Mouse (Mus musculus) large intestine, adult 2 months (tissue): ENCODE results near the gene Notch1. TPM values are rescaled to one million over a fixed set of nuclear protein-coding genes. Genes with fewer than 3 reads are reported as not detected.

Experiments
- DNase-seq: peaks from one replicate; pipeline ENCODE4 v3.0.0-alpha.2; 2012; ENCODE audit warnings: low read depth, low spot score
- WGBS: fragments of 180-500 bp; shearing (Covaris S2); methylation state at CpG from one replicate; pipeline ENCODE4 v1.1.7; 2018; 5-methylcytosine and 5-hydroxymethylcytosine counted together
- polyA plus RNA-seq: library from polyadenylated mRNA; depleted of rRNA; stranded (reverse); fragments of >200 nt; gene quantifications from 2 replicates; pipeline ENCODE4 v1.2.3, GENCODE M21; 2012

The Notch1 gene
- polyA plus RNA-seq, 1 experiment = 7.3 TPM

DNA sequence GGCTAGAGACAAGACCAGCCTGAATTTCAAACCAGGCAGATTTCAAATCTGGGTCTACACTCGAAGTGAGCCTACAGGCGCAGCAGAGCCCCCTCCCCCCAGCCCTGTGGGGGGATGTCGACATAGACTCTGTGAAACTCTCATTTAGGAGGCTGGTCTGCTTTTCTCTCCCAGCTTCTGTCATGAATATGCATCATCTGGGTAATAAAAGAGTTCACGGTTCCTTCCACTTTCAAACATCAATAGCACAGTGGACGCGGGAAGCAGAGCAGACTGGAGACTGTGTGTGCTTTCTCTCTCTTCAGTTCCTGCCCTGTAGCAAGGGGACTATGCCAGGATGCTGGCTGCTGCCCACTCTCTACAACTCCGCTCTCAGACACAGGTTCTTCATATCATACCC is 30.8 kb downstream of the Notch1 start:
- WGBS = 33% methylated on average over 7 of the region's 7 CpGs
- no peak for DNase-seq

DNA sequence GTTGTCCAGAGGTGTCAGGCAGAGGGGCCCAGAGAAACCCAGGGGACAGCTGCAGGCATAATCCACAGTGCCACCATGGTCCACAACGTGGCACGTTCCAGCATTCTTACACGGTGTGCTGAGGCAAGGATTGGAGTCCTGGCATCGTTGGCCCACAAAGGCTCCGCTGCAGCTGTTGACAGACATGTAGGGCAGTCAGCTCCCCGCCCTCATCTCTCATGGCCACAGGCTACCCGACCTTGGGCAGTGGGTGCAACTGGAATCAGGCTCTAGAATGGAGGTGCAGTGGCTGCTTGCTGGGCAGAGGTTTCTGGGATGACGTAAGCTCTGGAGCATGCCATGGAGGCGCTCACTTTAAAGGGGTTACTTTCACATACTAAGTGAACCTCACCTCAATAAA is 31.2 kb downstream of the Notch1 start:
- no peak for DNase-seq
- WGBS = 48% methylated on average over 9 of the region's 9 CpGs

DNA sequence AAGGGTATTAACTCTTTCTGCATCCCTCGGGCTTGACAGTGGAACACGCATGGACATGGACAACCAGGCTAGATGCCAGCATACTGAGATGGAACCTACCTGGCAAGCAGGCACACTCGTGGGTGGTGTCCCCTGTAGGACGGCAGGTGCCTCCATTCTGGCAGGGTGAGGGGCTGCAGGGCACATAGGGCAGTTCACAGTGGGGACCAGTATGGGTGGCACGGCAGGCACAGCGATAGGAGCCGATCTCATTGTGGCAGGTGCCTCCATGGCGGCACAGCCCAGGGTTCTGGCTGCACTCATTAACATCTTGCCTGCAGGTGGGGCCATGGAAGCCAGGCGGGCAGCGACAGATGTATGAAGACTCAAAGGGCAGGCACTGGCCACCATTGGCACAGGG is 32.3 kb downstream of the Notch1 start:
- 35% methylated on average over 10 of the region's 10 CpGs for WGBS
- no peak for DNase-seq

DNA sequence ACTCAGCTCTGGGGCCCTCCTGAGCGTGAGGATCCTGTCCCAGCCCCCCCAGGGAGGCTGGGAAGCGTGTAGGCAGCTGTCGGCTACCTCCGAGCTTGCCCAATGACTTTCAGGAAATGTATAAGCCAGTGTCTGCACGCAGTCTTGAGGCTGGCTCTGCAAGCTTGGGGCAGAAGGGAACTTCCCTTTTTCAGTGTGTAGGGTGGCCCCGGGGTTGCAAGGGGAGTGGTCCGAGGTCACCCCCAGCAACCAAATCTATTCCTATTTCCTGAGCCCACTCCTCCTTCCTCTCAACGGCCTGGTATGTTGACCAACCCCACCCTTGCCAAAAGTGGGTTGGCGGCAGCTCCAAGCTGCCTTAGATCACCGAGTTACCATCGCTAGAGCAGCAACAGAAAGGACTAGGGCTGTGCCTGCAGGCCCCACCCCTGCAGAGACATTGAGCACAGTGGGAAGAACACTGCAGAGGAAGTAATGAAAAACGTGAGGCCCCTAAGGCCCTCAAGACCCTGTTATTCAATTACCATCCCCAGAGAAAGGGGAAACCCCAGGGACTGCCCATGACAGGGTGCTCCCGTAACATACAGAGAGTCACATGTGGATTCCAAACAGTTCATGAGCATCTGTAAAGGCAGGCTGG is 33.1 kb downstream of the Notch1 start:
- no peak for DNase-seq
- 18% methylated on average over 13 of the region's 13 CpGs for WGBS

DNA sequence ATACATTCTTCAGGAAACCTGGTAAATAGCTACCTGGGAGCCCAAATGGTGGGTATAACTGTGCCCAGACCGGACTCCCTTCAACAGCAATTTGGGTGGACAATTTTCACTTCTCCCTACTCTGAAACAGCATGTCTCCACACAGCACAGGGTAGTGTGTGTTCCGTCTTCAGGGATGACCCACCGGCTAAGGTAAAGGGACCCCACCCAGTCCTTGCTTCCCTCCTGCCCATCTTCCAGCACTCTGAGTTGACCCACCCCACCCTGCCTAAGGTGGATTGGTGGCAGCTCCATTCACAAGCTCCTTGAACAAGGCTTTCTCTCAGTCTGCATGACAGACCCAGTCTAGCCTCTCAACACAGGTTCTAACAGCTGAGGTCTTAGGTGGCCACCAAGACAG is 33.6 kb downstream of the Notch1 start:
- WGBS = 21% methylated on average over 3 of the region's 3 CpGs

DNA sequence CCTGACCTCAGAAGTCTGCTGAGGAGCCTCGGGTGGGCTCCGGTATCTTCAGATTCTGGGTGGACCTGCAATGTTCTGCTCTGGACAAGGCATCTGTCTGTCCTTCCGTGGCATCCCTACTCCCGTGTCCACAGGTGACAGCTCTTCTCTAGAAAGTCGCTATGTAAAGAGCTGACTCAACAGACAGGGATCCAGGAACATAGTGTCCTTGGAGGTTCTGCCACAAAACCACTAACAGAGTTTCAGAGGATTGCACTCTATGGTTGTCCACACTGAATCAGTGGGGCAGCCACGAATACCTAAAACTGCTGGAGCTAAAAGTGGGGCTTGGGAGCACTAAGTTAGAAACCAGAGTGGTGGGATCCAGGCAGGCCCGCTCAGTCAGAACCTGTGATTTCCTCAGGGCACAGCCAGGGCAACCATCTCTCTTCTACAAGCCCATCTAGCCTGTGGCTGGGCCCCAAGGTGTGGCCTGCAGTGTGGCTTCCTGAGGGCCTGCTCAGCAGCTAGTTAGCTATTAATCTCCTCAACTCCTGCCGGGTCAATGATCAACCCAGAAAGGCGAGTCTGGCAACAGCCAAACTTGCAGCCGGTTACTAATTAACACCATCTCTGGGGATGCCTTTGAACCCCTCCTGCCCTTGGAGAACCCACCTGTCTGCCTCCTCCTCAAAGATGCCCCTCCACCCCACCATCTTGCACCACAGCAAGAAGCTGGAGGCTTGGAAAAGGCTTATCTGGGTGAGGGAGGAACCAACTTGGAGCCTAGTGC is 34.6 kb downstream of the Notch1 start:
- 35% methylated on average over 10 of the region's 10 CpGs for WGBS
- DNase-seq = peak; percentile 83

More for the DNA sequence above, 33.6 kb downstream of the Notch1 start:
- DNase-seq = no peak

DNA sequence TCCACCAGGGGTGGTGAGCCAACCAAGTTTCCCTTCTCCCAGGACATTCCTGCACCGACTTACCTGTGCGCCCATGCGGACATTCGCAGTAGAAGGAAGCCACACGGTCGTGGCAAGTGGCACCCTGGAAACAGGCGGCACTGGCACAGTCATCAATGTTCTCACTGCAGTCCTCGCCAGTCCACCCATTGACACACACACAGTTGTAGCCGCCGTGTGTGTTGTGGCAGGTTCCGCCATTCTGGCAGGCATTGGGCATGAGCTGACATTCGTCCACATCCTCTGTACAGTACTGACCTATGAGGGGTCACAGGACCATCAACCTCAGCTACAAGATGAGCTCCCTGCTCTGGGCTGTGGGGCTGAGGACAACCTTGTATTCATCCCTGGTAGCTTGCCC is 35.6 kb downstream of the Notch1 start:
- WGBS = 87% methylated on average over 12 of the region's 12 CpGs
- no peak for DNase-seq

DNA sequence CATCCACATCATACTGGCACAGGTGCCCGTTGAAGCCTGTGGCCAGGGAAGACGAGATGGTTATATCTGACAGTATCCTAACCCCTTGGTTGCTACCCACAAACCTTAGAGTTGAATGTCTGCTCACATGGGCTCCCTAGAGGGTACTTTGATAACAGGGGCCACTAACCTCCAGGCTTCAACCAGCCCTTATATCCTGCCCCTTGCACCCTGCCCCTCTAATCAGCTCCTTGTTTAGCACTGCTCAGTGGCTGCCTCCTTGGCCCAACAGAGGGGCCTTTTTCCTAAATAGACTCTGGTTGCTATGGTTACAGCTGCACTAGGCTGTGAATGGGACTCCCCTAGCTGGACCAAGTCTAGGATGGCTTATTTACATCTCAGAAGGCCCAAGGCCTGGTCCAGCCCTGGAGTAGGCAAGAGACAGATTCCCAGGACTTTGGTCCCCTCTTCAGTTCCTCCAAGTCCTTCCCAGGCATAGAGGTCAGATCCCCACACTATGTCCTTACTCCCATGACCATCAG is 37.7 kb downstream of the Notch1 start:
- 85% methylated on average over 2 of the region's 2 CpGs for WGBS
- DNase-seq = no peak

DNA sequence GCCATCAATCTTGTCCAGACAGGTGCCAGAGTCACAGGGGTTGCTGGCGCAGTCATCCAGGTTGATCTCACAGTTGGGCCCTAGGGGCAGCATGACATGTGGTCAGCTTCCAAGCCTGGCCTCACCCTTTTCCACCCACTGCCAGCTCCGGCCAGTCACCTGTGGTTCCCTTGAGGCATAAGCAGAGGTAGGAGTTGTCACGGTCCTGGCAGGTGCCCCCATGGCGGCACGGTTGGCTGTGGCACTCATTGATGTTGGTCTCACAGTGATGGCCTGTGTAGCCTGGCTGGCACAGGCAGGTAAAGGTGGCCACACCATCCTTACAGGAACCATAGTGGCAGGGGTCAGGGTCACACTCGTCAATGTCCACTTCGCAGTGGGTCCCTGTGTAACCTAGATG is 38.6 kb downstream of the Notch1 start:
- WGBS = 97% methylated on average over 7 of the region's 7 CpGs
- DNase-seq = no peak

DNA sequence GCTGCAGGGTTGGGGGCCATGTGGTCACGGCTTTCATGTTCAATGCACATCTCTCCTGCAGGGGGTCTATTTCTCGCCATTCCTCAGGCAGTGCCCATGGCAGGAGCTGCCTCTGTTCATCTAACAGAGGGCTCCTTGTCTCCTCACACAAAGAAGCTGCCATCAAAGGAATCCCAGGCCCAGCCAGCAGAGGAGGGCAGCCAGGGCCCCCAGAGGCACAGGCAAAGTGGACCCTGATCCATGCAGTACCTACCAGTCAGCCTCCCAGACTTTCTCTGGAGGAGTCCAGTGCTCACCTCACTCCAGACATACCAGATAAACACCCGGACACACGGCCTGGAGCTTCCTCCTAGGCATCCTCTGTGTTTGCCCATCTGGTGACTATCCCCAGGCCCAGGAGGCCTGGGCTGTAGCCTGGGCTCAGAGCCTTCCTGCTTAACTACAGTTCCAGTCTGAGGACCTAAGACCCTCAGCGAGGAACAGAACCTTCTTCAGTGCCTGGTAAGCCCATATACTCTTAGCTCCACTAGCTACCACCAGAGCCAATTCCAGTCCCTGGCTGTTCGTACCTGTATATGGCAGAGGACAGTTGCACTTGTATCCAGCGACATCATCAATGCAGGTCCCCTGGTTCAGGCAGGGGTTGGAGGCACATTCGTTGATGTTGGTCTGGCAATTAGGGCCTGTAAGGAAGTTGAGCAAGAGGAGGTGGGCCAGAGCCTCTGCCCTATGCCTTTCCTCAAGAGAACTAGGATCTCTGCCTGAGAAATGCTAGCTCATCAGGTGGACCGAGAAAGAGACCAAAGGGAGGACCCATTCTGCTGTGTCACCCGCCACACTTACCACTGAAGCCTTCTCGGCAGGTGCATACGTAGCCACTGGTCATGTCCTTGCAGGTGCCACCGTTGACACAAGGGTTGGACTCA is 40.7 kb downstream of the Notch1 start:
- no peak for DNase-seq
- WGBS = 75% methylated on average over 13 of the region's 13 CpGs

DNA sequence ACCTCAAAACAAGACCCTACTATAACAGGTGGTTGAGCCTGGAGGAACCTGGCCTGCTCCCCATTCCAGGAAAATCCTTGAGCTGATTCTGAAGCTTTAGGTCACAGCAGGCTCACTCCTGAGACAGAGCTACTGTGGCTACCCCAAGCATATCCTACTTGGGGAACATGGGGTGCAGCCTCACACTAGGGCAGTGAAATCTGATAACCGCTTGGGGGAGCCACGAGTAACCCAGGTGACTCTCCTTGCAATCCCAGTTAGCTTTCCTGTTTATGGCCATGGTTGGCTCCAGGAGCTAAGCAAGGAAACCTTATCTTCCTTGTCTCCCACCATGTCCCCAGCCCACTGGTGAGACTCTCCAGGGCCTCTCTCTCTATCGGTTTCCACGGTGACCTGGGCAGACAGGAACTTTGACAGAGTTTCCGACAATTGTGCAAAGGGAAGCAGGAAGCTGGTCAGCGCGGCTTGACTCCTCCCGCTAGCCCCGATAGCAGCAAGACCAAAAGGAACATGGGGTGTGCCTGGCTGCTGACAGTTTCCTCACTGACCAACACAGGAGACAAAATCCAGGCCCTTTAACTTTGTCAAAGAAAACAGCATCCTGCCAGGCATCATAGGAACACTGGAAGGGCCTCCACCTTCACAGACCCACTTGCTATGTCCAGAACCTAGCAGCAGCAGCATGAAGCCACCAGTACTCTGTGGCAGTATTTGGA is 41.5 kb downstream of the Notch1 start:
- no peak for DNase-seq
- 46% methylated on average over 9 of the region's 9 CpGs for WGBS

DNA sequence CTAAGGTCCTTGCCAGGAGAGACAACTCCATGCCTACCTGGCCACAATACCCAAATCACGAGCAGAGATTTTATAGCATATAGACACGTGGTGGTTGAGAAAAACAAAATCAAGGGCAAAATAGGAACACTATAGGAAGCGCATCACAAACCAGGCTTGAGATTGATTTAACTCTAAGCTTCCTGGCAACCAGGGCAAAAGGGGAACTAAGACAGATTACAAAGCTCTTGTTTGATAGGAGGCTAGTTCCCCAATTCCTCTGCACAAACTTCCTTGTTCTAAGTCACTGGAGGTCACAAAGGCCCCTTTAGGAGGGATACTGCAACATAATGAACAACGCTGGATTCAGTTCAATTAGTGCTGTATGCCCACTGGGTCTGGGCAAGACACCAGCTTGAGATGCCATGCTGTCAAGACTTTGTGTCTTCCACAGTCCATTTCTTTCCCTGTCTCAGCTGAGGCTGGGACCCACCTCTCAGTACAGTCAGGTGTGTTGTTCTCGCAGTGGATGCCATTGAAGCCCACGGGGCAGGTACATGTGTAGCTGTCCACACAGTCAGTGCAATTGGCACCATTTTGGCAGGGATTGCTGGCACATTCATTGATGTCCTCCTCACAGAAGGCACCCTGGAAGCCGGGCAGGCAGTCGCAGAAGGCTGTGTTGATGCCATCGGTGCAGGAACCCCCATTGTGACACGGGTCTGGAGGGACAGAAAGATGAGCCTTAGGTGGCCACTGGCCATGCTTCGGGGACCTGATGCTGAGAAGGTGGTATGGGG is 44.0 kb downstream of the Notch1 start:
- WGBS = 81% methylated on average over 11 of the region's 11 CpGs
- no peak for DNase-seq

DNA sequence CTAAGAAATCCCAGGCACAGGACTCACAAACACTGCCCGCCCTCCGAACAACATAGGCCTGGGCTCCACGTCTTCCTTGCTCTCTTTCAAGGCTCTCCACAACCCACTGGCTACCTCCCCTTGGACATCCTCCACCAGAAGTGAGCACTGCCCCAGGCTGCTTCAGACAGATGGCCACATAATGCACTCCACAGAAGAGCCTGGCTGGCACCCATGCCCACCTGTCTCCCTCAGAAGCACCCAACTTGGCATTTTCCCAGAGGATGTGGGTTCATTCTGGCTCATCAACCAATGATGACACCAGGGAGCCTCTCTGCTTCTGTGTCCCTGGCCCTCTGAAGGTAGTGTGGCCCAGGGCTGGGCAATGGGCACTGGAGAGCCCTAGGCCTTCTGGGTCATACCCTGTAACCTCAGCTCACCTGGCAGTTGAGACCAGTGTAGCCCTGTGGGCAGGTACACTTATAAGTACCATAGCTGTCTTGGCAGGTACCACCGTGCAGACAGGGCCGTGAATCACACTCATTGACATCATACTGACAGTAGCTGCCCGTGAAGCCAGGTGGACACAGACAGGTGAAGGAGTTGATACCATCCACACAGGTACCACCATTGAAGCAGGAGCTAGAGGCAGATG is 44.7 kb downstream of the Notch1 start:
- 92% methylated on average over 6 of the region's 6 CpGs for WGBS

DNA sequence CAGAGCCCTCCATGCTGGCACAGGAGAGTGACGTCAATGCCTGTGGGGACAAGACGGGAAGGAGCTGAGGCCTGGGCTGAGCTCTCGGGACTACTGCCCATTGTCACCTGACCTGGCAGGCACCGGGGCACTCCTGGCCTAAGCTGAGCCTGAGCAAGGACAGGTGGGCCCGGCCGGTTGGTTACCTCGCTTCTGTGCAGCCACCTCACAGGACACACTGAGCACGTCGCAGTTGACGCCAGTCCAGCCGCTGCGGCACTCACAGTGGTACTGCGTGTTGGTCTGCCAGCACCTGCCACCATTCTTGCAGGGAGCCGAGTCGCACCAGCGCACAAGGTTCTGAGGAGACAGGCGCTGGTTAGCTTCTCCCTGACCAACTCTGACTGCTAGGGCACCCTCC is 45.5 kb downstream of the Notch1 start:
- DNase-seq = no peak
- WGBS = 93% methylated on average over 17 of the region's 17 CpGs

More for the DNA sequence above, 44.7 kb downstream of the Notch1 start:
- no peak for DNase-seq

DNA sequence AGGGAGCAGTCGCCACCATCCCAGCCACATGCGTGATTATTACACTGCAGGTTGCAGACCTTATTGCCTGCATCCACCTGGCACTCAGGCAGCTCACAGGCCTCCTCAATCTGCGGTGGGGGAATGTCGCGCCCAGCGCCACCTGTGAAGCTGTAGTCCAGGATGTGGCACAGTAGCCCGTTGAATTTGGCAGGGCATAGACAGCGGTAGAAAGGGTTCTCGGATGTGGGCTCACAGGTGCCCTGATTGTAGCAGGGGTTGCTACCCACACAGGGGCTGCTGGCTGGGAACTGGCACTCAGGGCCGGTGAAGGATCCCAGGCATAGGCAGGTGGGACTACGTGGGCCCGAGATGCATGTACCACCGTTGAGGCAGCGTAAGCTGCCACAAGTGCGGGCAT is 48.1 kb downstream of the Notch1 start:
- DNase-seq = no peak

DNA sequence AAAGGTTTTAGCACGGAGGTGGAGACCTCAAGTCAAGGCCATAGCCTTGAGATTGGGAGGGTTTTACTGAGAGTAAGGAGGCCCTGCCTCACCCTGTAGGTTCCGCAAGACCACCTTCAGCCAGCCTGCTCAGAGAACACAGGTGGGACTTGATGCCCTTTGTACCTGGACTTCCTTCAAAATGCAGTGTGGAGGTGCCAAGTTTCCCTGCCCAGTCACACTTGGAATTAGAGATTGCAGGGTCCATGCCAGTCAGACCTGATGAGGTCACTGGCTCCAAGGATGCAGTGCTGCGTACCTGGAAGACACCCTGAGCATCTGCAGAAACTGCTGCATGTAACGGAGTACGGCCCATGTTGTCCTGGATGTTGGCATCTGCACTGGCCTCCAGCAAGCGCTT is 53.1 kb downstream of the Notch1 start:
- DNase-seq = no peak
- WGBS = 93% methylated on average over 6 of the region's 6 CpGs

More for the DNA sequence above, 48.1 kb downstream of the Notch1 start:
- 92% methylated on average over 15 of the region's 15 CpGs for WGBS

DNA sequence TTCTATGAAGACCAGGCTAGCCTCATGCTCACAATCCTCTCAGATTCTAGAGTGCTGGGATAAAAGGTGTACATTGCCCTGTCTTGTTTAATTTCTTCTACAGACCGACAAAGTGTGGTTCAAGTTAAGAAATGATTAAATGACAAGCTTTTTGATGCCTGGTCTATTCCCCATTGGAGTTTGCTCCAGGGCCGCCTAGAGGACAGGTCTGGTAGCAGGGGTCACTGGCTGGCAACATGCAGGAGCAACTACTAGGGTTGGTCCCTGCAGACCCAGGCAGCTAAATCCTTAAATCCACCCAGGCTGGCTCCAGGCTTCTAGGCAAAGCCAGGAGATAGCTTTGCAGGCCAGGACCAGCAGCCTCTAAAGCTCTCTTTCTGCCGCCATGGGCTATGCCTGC is 53.5 kb downstream of the Notch1 start:
- WGBS = 85% methylated on average over 3 of the region's 3 CpGs

DNA sequence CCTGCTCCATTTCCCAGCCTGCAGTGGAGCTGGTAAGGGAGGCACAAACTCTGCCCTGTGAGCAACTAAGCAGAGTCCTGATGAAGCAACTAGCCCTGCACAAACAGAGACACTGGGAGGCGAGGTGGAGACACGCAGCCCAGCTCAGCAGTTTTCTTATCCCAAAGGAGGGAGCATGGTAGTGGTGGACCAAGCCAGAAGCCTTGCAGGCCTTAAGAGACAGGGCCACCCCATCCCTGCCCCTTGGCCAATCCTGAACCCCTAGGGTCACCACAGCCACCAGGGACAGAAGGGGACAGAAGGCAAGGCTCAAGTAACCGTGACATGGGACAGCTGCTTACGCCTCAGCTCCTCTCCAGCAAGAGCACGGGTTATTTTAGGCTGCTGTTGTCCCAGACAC is 54.8 kb downstream of the Notch1 start:
- WGBS = 86% methylated on average over 5 of the region's 5 CpGs
- no peak for DNase-seq

More for the DNA sequence above, 53.5 kb downstream of the Notch1 start:
- no peak for DNase-seq
